Mouse (Mus musculus): Measurements from ENCODE around the gene Nme7. TPM values are rescaled to one million over a fixed set of nuclear protein-coding genes. Genes with fewer than 3 reads are reported as not detected.

The Nme7 gene
- total RNA-seq, 1 experiment from 2014 or later: 20.1 TPM

GRCm38 (mm10) chr1:164384972-164385371 is 81.1 kb downstream of the Nme7 start:
- no peak for DNase-seq

- no peak for DNase-seq
Measured at GRCm38 (mm10) chr1:164389743-164390142, 85.8 kb downstream of the Nme7 start.

GRCm38 (mm10) chr1:164392176-164392575 is 88.3 kb downstream of the Nme7 start:
- no peak for DNase-seq

DNA sequence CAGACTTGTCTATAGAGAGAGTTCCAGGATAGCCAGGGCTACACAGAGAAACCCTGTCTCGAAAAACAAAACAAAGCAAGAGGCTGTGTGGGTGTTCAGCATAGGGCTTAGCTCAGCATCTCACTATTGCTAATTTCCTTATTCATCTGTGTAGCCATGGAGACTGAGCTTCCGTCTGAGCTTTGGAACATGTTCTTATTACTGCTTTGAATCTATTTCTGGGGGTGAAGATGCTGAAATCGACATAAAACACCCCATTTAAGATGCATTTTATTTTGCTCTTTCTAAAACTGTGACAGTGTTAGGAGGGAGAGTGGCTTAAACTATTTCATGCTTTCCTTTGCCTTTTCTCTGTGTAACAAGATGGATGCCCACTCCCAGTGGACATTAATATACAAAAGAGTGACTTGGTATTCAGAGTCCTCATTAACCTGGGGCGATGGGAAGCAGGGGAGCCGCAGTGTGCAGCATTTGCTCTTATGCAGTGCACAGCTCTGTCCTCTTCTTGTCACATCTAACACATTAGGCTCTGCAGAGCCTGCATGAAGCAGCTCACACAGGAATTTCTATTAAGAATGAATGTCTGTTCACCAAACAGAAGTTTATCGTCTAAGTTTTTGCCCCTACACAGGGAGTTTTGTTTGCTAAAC is 91.3 kb downstream of the Nme7 start:
- DNase-seq: no peak

- no peak for DNase-seq
Measured at GRCm38 (mm10) chr1:164397672-164398071, 93.8 kb downstream of the Nme7 start.

DNA sequence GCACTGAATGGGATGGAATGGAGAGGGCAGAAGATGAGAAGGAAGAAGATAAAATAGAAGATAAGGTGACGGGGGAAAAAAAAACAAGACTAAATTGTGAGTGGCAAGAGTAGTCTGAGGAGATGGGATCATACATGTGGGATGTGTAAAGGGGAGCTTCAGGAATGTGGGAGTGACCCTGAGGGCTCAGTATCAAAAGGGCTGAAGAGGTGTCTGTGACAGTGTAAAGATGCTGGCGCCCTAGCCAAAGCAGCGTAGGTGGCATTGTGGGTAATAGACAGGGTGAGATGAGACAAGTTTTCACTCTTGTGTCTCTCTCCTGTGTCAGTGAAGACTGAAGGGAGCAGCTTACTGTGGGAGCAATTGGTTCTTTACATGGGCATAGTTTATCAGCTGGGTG is 95.7 kb downstream of the Nme7 start:
- no peak for DNase-seq

- DNase-seq: no peak
Measured at GRCm38 (mm10) chr1:164405385-164405802, 101.5 kb downstream of the Nme7 start.

GRCm38 (mm10) chr1:164406506-164406905 is 102.6 kb downstream of the Nme7 start:
- DNase-seq: no peak

DNA sequence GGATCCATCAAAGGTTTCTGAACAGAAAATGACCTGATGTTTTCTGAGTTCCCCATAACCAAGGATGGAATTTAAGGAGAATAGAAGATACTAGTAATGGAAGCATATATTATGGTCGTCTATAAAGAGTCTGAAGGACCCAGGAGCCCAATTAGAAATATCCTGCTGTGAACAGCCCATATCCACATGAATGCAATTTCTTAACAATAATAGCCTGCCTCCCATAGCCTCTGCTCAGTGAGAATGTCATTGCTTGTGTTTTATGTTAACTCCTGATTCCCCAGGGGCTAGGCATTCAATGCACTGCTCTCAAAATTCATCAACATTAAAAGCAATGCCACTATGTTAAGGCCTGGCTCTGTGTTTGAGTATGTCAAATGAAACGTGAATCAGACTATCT is 104.7 kb downstream of the Nme7 start:
- DNase-seq: no peak

- DNase-seq: no peak
Measured at GRCm38 (mm10) chr1:164411306-164411705, 107.4 kb downstream of the Nme7 start.

DNA sequence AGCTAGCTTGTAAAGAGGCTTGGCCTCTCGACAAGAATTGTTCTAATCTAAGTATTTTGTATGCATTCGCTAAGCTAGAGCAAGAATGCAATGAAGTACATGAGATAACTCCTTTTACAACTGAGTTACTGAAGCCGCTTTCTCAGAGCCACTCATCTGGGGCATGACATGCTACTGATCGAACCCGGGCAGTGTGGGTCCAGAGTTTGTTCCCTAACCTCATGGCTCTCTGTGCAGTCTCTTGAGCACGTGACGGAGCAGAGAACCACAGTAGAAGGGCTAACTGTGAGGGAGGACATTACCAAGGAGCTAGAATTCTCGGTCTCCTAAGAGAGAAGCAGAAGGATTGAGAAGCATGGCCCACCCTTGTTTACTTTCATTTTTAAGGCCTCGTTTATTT is 109.0 kb downstream of the Nme7 start:
- DNase-seq: no peak

DNA sequence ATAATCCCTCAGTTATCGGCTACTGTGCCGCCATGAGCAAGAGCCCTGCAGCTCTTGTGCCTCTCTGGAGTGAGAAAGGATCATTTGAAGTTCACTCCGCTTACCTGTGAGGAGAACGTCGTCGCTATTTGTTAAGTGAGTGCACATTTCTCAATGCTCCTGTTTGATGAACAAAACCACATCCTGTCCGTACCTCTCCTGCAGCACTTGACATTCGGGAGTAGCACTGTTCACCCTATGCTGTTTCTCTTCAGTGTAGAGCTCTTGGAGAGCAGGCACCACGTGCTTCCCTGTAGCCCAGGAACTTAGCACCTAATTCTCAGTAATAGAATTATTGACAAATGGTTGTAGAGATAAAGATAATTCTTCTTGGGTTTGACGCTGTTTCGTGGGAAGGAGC is 109.7 kb downstream of the Nme7 start:
- DNase-seq: no peak

- no peak for DNase-seq
Measured at GRCm38 (mm10) chr1:164415347-164415751, 111.4 kb downstream of the Nme7 start.

GRCm38 (mm10) chr1:164416692-164417394 is 112.9 kb downstream of the Nme7 start:
- DNase-seq: no peak

GRCm38 (mm10) chr1:164417604-164418003 is 113.7 kb downstream of the Nme7 start:
- DNase-seq: no peak

GRCm38 (mm10) chr1:164418320-164418719 is 114.4 kb downstream of the Nme7 start:
- no peak for DNase-seq

GRCm38 (mm10) chr1:164419401-164419800 is 115.5 kb downstream of the Nme7 start:
- DNase-seq: no peak

GRCm38 (mm10) chr1:164420623-164421354 is 116.9 kb downstream of the Nme7 start:
- no peak for DNase-seq

- no peak for DNase-seq
Measured at GRCm38 (mm10) chr1:164426227-164426626, 122.3 kb downstream of the Nme7 start.

DNA sequence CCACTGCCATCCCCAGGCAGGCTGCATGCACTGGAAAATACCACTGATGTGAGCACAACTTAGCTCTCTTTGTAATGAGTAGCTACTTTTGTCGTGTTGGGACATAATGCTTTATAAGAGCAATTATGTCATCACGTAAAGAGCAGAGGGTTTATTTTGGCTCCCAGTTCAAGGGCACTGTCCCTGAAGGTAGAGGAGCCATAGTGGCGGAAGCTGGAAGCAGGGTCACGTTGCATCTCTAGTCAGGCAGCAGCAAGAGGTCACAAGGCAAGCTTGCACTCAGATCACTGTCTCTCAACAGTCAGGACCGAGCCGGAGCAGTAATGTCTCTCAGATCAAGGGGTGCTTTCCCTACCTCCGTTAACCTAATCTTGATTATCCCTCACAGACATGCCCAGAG is 123.9 kb downstream of the Nme7 start:
- DNase-seq: no peak

DNA sequence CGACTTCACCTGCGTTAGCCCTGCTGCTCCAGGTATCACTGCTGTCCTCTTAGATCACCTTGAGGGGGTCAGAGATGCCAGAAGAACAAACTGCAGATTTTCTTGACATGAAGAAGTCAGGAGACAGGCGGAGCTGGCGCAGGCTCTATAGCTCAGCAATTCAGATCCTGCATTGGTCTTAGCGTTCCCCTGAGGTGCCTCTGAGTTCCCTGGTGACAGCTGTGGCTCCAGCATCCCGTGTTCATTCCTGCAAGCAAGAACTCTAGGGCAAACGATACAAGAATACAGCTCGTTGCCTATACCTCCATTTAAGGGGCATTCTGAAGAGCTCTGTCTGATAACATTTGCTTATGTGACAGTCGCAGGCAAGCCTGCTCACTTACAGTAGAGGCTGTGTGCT is 124.7 kb downstream of the Nme7 start:
- DNase-seq: no peak

GRCm38 (mm10) chr1:164432649-164433048 is 128.7 kb downstream of the Nme7 start:
- DNase-seq: no peak

DNA sequence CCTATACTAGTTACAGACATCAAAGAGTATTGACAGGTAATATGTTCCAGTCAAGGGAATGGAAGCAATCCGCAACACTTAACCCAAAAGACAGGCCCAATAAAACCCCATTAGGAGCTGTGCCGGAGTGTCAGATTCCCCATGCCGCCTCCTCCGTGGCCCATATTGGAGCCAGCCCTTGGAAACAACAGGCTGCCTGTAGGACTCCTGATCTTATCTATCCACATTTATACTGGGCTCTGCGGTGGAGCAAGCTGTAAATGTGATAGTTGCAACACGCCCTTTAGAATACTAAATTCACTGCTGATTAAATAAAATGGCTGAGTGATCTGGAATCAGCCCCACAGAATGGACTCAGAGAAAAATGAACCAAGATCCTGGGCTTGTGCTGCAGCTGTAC is 130.1 kb downstream of the Nme7 start:
- DNase-seq: no peak

All from adrenal gland, postnatal 25 days (tissue).